Mouse (Mus musculus): Measurements from ENCODE around the gene Polr2m.
"Not testable (repeated sequence)": the region's sequence is repeated elsewhere in the genome, so short reads cannot be mapped to it uniquely, and the experiment has no call there.

The Polr2m gene

DNA sequence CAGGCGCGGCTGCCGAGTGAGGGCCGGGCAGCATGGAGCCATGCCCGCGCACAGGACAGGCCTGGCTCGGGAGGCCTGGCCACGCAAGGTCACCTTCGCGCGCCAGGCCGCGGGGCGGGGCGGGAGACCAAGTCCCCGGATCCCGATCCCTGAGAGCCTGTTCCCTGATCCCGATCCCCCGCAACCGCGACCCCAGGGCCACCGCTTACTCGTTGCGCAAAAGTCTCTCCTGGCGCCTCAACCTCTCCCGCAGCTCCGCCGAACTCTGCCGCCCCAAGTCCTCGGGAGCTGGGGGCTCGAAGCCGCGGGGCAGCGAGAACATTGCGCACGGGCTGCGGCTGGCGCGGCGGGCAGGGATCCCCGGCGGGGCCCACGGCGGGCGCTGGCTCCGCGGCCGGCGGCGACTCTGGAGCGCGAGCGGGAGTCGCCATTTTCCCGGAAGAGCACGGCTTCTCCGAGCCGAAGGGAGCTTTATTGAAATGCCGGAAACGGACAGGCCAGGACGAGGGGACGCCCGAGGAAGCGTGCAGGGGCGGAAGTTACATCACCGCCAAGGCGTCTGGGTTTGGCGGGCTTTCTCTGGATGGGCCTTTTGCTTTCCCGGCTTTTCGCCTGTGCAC lies at the start of gene Polr2m:
Gene Polr2m (minus strand): TSS at position 461 of the 620 bp plus-strand sequence.
- DNase-seq: peak; percentile 89

DNA sequence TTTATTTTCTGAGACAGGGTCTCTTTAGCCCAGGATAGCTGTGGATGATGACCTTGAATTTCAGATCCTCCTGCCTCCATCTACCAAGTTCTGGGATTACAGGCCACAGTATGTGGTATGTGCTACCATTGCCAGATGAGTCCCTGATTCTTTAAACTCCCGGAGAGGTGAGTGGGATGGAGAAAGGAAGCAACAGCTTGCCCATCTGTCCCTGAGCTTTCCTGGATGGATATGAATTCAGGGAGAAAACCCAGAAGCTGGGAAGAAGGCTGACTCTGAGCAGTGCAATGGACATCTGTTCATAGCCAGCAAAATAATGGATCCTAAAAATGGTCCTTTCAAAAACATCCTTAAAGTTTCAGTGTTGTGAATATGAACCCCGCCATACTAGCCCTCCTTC lies 49.3 kb upstream of the Polr2m start:
- DNase-seq: no peak

DNA sequence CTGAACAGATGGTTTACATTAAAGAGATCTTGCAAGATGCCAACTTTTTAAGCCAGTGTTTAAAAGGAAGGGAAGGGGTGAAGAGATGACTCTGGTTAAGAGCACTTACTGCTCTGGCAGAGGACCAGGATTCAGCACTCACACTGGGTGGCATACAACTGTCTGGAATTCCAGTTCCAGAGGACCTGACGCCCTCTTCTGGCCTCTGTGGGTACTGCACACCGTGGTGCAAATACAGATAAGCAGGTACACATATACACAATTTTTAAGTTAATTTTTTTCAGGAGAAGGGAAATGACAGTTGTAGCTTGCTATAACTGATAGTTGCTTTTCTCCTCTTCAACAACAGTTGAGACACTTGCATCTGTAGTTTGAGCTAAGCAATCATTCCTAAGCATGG lies 44.2 kb upstream of the Polr2m start:
- no peak for DNase-seq

DNA sequence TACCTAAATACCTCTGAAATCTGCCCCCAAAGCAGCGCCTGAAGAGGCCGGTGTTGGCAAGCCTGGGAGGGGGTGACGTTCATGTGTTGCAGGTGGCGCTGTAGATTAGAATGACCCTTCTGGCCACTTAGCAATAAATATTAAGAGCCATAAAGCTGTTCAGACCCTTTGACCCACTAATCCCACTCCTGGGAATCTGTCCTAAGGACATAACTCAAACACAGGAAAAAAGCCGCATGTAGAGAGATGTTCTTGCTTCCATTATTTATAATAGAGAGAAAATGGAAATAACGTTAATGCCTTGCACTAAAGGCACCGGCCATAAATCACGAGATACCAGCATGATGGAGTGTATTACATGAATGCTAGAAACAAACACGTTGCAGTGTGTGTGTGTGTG lies 41.7 kb upstream of the Polr2m start:
- DNase-seq: no peak

DNA sequence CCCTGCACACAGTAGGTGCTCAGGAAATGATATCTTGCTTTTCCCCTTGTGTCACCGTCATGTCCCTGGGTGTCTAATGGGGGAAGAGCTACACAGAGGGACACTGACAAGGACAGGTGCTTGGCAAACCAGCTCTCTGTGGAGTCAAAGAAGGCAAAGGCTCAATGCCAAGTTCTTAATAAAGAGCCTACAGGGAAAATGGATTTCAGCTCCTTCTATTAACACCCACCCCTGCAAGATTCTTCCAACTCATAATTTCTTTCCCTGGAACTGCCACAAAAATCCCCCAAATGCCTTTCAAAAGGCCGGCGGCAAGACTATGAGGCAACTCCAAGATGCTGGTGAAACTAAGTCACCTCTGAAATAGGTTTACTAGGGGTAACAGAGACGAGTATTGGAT lies 38.2 kb upstream of the Polr2m start:
- no peak for DNase-seq

DNA sequence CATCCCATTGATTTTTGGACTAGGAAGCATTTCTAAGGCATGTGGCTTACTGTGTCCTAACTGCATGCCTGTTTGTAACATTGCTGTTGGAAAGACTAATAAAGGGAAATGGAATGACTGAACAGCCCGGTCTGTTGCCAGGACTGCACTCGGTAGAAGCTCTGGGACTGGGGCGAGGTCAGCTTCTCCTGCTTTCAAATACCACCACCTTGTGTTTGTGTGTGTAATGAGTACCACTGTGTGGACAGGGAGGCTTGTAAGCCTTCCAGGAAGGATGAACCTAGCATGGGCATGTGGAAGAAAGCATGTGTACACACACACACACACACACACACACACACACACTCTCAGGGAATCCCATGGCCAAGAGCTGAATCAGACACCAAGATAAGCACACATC lies 34.1 kb upstream of the Polr2m start:
- no peak for DNase-seq

DNA sequence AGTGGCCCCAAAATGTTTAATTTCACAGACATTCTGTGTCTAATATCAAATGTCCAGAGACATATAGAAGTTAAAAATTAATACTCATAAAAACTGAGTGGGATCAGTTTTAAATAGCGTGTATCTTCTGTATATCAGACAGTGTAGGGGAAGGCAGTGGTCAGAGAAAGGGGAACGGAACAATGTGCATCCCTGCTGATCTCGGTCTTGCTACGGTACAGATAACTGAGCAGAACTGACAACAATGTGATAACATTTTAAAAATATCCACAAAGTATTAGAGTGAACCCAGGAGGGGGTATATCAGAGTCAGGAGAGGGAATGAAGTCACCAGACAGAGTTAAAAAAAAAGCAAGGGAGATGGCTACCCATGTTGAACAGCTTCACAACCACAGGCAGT lies 31.8 kb upstream of the Polr2m start:
- no peak for DNase-seq

DNA sequence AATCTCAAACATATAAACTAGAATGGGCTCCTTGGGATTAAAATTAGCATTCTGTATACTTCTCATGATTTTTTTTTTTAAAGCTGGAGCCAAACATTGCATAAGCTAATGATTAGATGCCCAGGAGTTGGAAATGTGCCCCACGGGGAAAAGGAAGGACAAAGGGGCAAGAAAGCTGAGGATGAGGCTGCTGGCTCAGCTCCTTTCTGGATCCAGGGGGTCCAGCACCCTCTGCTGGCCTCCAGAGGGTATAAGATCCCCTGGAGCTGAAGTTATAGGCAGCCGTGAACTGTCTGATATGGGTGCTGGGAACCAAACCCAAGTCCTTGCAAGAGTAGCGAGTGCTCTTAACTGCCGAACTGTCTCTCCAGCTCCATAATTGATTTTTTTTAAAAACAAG lies 30.1 kb upstream of the Polr2m start:
- no peak for DNase-seq

DNA sequence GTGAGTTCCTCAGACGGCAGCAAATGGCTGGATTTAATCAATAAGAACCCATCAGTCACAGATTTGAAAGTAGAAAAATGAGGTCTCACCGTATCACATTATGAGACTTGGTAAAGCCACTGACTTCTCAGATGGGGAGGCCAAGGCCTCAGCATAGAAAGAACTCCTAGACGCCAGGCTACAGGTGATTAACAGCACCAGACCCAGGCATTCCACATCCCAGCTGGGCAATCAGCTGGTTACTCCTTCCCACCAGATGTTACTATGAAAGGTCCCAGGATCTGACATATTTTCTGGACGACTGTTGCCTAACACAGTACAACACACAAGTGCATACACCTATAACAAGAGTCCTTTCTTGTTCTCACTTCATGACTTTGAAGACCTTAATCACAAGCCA lies 27.8 kb upstream of the Polr2m start:
- DNase-seq: no peak

DNA sequence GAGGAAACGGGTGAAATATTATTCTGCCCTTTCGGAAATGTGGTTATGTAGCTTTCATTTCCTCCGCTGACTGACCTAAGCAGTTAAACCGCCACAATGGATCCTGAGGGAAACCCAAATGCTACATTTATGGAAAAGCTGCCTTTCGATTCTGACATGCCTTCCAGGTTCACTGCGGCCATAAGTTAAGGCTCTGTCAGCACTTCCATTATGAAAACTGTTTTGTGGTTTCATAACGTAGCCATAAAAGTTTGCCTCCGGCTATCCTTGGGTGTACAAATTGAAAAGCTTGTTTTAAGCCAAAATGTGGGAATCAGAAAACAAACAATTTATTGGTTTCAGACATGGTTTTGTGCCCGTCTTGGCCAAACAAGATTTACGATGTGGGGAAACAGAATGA lies 27.2 kb upstream of the Polr2m start:
- no peak for DNase-seq

DNA sequence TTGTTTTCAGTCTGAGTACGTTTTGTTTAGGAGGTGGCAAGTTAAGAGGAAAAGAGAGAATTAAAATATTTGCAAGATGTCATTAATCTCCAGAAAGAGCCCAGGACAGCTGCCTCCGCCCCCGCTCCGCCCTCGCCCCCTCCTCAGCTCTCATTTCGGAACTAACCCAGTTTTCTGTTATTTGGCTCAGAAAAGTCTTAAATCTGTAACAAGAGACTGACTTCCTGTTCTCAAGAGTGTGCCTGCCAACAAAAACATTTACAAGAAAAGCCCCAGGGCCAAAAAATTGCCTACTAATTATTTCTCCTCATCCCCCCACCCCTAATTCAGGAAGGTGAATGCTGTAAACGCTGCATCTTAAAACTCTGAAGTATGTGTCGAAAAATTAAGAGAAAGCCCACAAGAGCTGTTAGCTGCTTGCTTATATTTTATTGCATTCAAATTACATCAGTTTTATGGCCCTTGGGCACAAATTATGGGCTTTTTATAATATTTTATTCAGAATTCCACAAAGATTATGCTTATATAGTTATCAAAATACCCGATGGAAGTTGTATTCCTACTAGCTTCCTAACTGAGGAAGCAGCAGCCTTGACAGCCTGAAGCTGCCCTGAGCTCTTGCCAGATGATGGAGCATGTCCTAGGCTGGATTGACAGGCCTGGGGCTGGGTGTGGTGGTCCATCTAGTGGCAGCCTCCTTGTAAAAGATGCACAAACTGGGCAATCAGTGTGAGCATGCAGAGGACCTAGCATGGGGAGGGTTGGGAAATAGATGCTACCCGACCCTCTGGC lies 12.9 kb upstream of the Polr2m start:
- DNase-seq: no peak

DNA sequence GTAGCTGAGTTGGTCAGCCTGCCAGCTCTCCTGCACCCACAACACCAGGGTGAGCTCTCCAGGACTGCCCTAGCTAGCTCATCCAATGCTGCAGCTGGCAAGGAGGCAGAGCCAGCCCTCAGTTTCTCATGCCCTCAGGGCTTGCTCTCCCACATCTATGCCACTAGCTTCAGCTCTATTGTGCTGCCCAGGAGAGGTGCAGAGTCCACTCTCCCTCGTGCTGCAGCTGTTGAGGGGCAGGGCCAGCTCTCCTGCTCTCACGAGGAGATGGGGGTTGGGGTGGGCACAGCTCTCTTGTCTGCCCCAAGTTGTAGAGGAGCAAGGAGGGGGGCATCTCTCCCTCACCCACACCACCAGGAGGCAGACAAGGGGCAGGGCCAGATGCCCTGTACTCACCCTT lies 10.9 kb upstream of the Polr2m start:
- DNase-seq: no peak

DNA sequence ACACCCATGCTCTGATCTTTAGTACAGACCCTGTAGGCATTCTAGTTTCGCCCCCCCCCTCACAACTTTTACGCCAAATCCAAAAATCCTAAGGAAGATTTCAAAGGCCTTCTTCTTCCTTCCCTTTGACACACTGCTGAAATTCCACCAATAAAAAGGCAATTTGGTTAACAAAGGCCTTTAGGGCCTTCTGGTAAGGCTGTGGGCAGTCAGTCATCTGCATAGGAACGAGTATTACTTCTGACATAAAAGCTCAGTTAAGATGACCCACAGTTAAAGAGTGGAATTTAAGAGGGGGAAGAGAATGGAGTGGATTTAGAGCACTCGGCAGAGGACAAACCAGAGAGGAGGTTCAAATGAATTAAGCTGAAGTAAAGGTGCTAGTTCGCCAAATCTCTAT lies 8.0 kb upstream of the Polr2m start:
- no peak for DNase-seq

DNA sequence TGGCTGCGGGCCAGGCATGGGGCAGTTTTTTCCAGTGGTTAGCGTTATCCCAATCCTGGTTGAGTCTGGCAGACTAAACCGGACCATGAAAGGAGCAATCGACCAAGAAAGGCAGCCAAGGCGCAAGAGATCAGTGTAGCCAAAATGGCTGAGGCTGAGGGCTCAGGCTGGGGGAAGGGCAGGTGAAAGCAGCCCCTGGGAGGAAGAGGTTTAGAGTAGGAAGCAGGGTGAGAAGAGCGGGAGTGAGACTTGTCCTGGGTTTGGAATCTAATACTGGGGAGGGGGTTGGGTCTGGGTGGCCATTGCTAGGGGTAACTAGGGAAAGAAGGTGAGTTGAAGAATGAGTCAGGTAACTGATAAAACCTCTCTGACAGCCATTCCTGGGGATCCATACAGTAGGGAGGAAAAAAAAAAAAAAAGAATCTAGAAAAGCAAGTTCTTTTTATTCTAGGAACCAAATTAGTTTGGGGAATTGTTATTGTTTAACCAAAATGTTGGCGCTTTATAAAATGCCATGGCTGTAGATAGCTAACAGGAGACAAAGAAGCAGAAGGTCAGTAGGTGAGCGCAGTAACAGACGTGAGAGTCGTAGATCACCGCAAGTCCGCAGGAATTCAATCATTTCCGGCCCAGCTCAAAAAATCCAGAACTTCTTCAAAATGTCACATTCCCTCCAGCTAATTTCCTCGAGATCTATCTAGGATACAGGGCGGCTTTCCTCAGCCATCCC lies 6.7 kb upstream of the Polr2m start:
- DNase-seq: no peak

DNA sequence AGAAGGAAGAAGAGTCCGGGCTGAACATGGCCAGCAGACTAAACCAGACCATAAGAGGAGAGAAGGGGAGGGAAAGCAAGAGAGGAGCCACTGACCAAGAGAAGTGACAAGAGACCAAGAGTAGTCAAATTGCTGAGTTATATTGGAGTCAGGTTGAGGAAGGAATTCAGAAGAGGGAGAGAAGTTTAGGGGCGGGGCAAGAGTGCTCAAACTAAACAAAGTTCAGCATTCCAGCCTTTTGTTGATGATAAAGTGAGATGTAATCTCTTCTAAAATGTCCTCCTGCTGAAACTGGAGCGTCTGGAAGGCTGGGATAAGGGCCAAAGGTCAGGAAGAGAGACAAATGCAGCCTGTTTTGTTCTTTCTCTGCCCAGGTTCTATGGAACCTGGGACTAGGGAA lies 4.3 kb upstream of the Polr2m start:
- no peak for DNase-seq

DNA sequence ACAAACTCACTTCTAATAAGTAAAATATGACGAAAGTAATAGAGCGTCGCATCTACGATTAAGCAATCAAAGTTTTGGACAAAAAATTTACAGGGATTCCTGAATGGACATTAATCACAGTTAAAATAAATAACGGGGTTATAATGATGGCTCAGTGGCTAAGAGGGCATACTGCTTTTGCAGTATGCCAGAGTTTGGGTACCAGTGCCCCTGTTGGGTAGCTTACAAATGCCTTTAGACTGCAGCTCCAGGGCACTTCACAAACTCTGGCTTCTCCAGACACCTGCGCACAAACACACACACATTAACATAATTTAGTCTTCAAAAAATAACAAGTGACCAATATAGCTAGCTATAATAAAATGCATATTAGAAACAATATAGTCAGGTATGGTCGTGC lies 392 bp upstream of the Polr2m start:
- DNase-seq: peak; percentile 4

DNA sequence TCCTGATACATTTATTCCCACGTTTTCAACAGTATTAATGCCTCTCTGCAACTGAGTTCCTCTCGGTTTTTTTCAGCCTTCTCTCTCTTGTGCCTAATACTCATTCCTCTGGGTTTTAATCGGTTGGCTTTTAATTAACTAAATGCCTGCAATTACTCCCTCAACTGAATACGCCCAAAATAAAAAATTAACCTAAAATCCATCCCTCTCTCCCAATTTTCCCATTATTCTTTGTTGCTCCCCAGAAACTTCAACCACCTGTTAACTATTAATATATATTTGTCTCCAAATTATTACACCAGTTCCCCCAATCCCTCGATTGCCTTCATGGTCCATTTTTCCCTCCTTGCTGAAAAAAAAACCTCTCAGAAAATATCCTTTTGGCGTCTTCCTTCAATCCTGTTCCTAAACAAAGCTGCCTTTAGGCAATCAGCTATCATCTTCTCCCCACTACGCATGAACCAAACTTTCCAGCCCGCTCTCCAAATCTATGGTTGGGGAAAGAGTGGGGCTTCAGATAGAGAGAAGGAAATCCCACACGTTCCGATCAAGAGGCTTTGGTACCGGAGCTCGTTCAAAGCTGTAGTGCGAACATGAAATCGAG lies 762 bp downstream of the Polr2m start:
- DNase-seq: no peak

DNA sequence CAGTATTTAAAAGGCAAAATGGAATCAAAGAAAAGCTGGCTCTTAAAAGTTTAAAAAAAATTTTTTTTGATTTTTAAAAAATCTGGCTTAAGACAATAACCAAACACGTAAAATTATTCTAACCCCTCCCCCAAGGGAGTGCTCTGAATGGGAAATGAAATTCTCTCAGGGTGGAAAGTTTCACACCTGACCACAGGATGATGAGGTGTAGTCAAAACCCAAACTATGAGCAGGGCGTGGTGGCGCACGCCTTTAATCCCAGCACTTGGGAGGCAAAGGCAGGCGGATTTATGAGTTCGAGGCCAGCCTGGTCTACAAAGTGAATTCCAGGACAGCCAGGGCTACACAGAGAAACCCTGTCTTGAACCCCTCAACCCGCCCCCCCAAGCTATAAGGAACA lies 1.9 kb downstream of the Polr2m start:
- DNase-seq: not testable (repeated sequence)

DNA sequence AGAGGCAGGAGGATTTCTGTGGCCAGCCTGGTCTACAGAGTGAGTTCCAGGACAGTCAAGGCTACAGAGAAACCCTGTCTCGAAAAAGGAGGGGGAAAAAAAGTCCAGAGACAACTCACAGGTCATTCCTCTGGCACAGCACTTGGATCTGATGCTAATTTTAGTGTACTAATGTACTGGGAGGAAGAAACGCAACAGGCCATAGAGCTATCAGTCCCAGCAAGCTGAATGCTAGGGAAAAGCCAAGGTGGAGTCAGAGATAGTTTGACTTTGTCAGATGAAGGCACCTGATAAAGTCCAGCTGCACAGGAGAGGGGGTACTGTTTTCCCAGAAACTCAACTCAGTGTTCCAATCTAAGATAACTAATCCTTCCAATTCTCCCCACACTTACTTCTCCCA lies 5.4 kb downstream of the Polr2m start:
- DNase-seq: no peak

DNA sequence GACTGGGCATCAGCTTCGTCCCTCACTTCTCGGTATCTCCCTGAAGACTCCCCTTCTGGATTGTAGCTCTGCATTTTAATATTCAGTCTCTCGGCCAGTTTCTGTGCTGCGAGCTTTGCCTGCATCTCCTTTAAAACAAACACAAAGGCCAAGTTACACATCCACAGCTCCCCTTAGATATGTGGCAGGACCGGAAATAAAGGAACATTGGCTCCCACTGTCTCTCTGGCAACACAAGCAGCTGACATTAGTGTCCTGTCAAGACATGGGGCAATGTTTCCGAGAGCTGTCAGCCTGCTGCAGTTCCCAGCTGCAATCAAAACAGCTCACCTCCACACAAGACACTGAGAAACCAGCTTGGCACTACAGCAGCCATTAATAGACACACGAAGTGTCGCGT lies 6.3 kb downstream of the Polr2m start:
- DNase-seq: no peak

DNA sequence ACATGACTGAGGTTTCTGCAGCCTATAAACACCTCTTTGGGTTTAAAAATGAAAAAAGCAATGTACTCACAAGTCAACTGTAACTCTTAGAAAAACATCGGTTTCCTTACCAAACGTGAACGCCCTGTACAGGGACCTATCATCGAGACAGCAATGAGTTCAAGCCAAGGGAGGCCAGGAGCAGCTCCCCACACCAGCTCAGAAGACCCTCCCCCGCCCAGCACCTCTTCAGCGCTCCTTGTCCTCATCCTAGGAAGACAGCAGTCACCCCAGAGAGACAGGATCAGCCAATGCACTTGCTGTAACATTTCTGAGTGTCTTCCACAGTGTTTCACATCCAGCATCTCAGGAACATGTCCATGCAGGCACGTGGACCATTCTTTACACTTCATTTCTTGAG lies 7.1 kb downstream of the Polr2m start:
- DNase-seq: no peak

DNA sequence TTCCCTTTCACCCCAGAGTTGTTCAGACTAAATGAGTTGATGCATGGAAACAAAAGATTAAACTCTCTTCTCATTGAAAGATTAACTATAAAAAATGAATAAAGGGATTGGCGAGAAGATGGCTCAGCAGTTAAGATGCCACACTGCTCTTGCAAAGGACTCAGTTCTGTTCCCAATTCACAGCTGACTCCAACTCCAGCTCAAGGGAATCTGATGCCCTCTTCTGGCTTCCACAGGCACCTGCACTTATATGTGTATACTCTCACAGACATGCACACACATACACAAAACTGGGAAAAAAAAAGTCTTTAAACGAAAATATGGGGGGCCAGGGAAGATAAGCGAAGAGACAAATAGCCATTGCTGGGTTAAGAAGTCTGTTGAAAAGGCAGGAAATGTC lies 9.1 kb downstream of the Polr2m start:
- no peak for DNase-seq

DNA sequence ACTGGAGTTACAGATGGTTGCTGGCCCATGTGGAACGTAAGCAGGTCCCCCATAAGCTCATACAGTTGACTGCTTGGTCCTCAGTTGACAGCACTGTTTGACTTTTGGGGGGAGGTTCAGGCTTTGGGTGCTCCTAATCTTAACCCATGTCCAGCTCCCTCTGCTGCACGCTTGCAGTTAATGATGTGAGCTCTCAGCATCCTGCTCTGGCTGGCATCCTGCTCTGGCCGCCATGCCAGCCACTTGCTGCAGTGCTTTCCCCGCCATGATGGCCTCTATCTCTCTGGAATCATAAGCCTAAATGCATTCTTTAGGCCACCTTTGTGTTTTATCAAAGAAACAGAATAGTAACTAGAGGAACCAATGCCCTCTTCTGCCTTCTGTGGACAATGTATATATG lies 10.2 kb downstream of the Polr2m start:
- no peak for DNase-seq

DNA sequence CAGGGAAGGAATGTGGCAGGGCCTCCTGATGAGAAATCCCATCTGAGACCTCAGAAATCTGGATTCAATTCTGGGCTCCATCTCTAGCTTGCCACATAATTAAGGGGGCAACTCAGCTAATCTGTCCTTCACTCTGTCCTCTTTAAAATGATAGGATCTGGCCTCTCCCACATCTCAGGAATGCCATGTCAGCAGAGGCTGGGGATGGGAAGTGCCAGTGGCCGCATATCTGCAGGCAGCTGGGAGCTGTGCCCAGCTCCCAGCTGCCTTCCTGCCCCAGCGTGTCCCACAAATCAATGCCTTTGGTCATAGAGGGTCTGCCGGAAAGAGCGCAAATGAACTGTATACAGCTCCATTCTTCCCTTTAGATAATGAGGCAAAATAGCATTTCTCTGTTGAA lies 18.3 kb downstream of the Polr2m start:
- DNase-seq: no peak

Data from cerebellum, adult 11 months (tissue).